Mouse (Mus musculus) liver, embryonic 11.5 days (tissue): ENCODE data around the gene Robo1. TPM values are rescaled to one million over a fixed set of nuclear protein-coding genes. Genes with fewer than 3 reads are reported as not detected.

ENCODE experiments used
- ATAC-seq: fragments of 200-750 bp; cut with Nextera tagmentation; replicated peaks from 2 replicates; pipeline ENCODE4 v1.8.0; 2017; ENCODE audit warnings: moderate number of reproducible peaks, mild to moderate bottlenecking, moderate TSS enrichment, moderate library complexity; ENCODE audit not compliant: low FRiP score
- DNase-seq: peaks from one replicate; pipeline ENCODE4 v3.0.0-alpha.2; 2017; ENCODE audit warnings: low spot score
- H3K27ac ChIP-seq: fragments of 300-500 bp; sonication (generic); 2 replicates; pipeline ENCODE4 v1.5.1; 2014; ENCODE audit warnings: mild to moderate bottlenecking, low read depth, low read length, control low read depth
- H3K27me3 ChIP-seq: fragments of 300-500 bp; sonication (generic); replicated peaks from 2 replicates; pipeline ENCODE4 v1.6.1; 2014; ENCODE audit warnings: low read length, mixed read lengths; ENCODE audit not compliant: control insufficient read depth, insufficient read depth
- H3K36me3 ChIP-seq: fragments of 300-500 bp; sonication (generic); 2 replicates; pipeline ENCODE4 v1.6.1; 2014; ENCODE audit warnings: mild to moderate bottlenecking, low read length, moderate library complexity, mixed read lengths; ENCODE audit not compliant: control insufficient read depth, insufficient read depth
- H3K4me1 ChIP-seq: fragments of 300-500 bp; sonication (generic); replicated peaks from 2 replicates; pipeline ENCODE4 v1.6.1; 2014; ENCODE audit warnings: low read length, mixed read lengths; ENCODE audit not compliant: control insufficient read depth, insufficient read depth
- H3K4me2 ChIP-seq: fragments of 300-500 bp; sonication (generic); 2 replicates; pipeline ENCODE4 v1.6.1; 2014; ENCODE audit warnings: mild to moderate bottlenecking, control low read depth, moderate library complexity
- H3K4me3 ChIP-seq: fragments of 300-500 bp; sonication (generic); 2 replicates; pipeline ENCODE4 v1.5.1; 2014; ENCODE audit warnings: low read depth, low read length, control low read depth
- H3K9ac ChIP-seq: fragments of 300-500 bp; sonication (generic); 2 replicates; pipeline ENCODE4 v1.6.1; 2014; ENCODE audit warnings: low read depth, low read length, control low read depth
- H3K9me3 ChIP-seq: fragments of 300-500 bp; sonication (generic); 2 replicates; pipeline ENCODE4 v1.6.1; 2016; ENCODE audit warnings: low read length, inconsistent platforms, mixed read lengths; ENCODE audit not compliant: control insufficient read depth
- WGBS: fragments of 180-500 bp; shearing (Covaris S2); extraction: QIAGEN DNeasy Blood & Tissue Kit; methylation state at CpG from one replicate; pipeline ENCODE4 v1.1.7; 2014; 5-methylcytosine and 5-hydroxymethylcytosine counted together
- polyA plus RNA-seq: library from polyadenylated mRNA; unstranded; fragments of >200 nt; fragmentation: Nextera tagmentation; extraction: Ambion mirVana; gene quantifications from 2 replicates; pipeline ENCODE4 v1.2.1, GENCODE M21; 2014

Gene Robo1
- polyA plus RNA-seq, 1 experiment from 2014 or later = 25.4 TPM

DNA sequence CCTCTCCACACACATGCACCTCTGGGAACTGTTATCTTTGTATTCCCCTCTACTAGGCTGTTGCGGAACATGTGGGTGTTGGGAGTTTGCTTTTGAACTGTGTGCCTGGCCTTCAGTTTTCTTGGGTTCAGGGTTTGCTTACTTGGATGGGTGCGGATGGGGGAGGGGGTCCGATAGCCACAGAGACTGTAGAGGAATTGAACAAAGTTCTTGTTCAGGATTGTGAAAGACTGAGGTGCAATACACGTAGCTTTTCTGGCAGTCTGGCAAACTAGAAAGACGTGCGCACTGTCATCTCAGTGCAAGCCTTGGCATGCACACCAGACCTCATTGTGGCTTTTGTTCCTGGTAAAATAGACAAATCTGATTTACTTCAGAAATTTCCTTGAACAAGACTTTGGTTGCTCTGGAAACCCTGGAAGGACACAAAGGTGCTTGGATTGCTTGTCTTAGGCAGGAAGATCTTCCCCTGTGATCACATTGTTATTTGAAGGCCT, 380.1 kb downstream of the Robo1 start:
- Histone ChIP-seq H3K27me3 (no peaks in the 10 kb centered on the region), H3K36me3 (no peaks in the 10 kb centered on the region), H3K9me3 (no peaks in the 10 kb centered on the region), H3K4me1 (peaks cover 4% of the 10 kb centered on the region), H3K27ac (peak overlapping the region; percentile 13; the same call in 1 of the 2 replicates), H3K4me2 (no peak overlapping the region), H3K4me3 (no peak overlapping the region), H3K9ac (no peak overlapping the region)
- ATAC-seq = peak; percentile 43; the same call in 1 of the 2 replicates
- DNase-seq = no peak
- WGBS = 74% methylated on average over 6 of the region's 6 CpGs

DNA sequence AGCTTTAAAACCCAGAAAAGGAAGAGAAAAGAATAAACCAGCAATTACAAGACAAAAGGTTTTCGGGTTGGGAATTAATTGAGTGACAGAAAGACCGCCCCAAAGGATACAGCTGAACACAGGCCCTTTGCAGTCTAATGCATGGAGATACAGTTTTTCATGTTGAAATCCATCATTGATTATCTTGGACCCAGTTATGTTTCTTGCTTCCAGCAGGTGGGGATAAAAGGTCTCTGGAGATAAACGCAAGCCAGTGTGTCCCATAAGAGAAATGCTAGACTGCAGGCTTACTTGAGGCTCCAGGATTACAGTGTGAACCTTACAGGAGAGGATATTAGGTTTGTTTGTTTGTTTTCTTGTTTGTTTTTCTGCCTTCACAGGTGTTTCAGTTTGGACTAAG, 383.8 kb downstream of the Robo1 start:
- DNase-seq = no peak
- H3K27ac ChIP-seq = no peak overlapping the region
- WGBS = 60% methylated on average over 3 of the region's 3 CpGs

DNA sequence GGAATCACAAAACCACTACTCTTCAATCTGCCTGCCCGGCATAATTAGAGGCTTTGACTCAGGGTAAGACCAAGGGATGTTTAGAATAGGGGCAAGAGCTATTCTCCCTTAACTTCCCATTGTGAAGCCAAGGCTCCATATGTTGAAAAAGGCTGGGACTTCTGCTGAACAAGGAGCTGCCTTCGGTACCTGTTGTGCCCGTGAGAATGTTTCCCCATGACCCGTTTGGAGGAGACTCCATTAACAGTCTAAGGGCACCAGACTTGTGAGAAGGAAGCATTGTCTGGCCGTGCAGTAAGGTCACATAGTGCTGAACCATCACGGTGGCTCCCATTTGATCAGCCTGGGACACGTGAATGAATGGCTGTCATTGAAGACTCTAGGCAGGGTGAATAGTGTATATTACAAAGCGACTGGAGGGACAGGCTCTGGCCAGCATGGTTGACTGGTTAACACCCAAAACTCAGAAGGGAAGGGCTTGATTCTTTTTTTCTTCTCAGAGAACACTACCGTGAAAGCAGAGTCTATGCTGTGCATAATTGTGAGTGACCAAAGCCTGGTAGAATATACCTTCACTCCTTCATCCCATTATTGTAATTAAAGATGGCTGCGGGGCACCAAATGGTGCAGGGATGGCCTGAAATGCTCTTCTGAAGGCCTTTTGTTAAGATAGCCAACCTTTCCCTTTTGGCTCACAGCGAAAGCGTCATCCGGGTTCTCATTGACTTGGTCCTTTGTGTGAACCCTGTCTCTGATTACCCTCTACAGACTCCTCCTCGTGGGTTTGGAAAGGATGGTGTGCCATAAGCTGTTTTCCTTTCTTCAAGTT, 385.6 kb downstream of the Robo1 start:
- DNase-seq (no peak), ATAC-seq (no peak)
- WGBS = 75% methylated on average over 14 of the region's 14 CpGs

More for the DNA sequence above, 383.8 kb downstream of the Robo1 start:
- no peak for ATAC-seq
- H3K4me3 ChIP-seq = no peak overlapping the region
- H3K4me1 ChIP-seq = peaks cover under 1% of the 10 kb centered on the region; the same call in 1 of the 2 replicates
- no peak overlapping the region for H3K4me2 ChIP-seq
- H3K9me3 ChIP-seq = no peaks in the 10 kb centered on the region
- no peaks in the 10 kb centered on the region for H3K27me3 ChIP-seq
- no peak overlapping the region for H3K9ac ChIP-seq
- H3K36me3 ChIP-seq = no peaks in the 10 kb centered on the region

DNA sequence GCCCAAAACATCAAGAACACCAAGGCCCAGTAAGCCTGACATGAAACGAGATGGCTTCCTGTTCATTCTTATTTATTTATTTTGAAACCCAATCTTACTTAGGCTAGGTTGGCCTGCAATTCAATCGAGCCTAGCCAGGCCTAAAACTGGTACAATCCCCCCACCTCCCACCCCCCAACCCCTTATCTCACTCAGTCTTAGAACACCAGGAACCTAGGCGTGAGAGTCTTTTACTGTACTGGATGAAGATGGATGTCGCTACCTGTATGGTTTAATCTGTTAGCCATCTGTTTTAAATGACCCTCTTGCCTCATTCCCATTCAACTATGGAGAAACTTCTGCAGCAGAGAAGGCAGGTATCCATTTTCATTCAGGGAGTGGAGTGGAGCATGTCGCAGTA, 386.7 kb downstream of the Robo1 start:
- Histone ChIP-seq H3K9me3 (no peaks in the 10 kb centered on the region), H3K27me3 (no peaks in the 10 kb centered on the region), H3K36me3 (no peaks in the 10 kb centered on the region), H3K4me3 (no peak overlapping the region), H3K9ac (no peak overlapping the region), H3K4me2 (no peak overlapping the region), H3K27ac (no peak overlapping the region), H3K4me1 (no peaks in the 10 kb centered on the region; the same call in 1 of the 2 replicates)
- 65% methylated on average over 5 of the region's 5 CpGs for WGBS
- ATAC-seq (no peak), DNase-seq (no peak)

More for the DNA sequence above, 385.6 kb downstream of the Robo1 start:
- Histone ChIP-seq H3K9me3 (no peaks in the 10 kb centered on the region), H3K27ac (no peak overlapping the region), H3K27me3 (no peaks in the 10 kb centered on the region), H3K4me1 (no peaks in the 10 kb centered on the region; the same call in 1 of the 2 replicates), H3K4me3 (no peak overlapping the region), H3K36me3 (no peaks in the 10 kb centered on the region), H3K4me2 (no peak overlapping the region), H3K9ac (no peak overlapping the region)

DNA sequence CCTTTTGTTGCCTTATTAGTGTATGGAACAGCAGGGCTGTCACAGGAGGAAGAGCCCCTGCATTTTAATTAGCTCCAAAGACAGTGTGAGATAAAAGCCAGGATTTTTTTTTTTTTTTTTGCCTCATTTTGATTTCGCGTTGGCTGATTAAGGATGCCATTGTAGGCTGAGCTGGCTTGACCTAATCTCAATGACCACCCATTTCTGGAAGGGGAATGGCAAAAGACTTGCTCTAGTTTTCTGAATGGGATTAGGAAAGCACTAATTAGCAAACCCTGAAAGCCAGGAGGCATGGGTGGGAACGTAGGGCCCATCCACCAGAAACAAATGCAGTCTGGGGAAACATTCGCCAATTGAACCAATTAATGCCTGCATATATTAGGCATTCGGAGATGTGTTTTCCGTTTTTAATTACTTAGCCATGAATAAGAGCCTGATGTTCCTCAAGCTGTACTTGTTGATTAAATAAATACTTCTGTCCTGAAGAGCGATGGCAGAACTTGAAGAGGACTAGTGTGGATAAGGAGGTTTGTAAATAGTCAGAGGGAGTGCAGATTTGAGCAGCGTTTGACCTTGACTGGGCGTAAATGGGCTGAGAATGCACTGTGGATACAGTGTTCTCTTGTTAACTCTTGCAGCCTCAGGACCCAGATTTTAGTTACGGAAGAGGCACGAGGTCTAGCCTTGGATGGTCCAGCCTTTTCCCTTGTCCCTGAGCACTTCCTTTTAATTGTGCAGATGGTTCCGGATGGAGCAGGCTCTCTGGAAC, 391.3 kb downstream of the Robo1 start:
- Histone ChIP-seq H3K9me3 (no peaks in the 10 kb centered on the region), H3K4me2 (no peak overlapping the region), H3K27ac (no peak overlapping the region), H3K27me3 (no peaks in the 10 kb centered on the region), H3K4me3 (no peak overlapping the region), H3K4me1 (no peaks in the 10 kb centered on the region; the same call in none of the 2 replicates), H3K9ac (no peak overlapping the region), H3K36me3 (no peaks in the 10 kb centered on the region)
- WGBS = 47% methylated on average over 12 of the region's 12 CpGs
- ATAC-seq = no peak
- no peak for DNase-seq

DNA sequence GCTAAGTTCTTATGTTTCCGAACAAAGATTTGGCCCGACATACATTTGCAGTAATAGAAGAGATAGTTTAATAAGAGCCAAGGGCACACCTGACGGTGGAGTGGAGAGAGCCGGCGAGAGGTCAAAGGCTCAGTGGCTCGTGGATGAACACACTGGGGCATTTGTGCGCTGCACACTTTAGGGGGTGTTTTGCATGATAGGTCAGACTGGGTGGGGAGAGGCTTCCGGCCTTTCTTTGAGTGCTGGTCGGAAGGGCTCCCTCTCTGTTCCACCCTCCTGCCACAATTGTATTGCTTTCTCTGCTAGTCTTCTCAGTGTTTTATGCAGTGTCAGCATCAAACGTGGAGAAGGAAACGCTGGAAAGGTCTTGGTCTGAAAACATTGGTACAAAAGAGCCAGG, 392.2 kb downstream of the Robo1 start:
- Histone ChIP-seq H3K36me3 (no peaks in the 10 kb centered on the region), H3K4me2 (no peak overlapping the region), H3K4me1 (no peaks in the 10 kb centered on the region; the same call in 1 of the 2 replicates), H3K9me3 (no peaks in the 10 kb centered on the region), H3K4me3 (no peak overlapping the region), H3K27ac (no peak overlapping the region), H3K9ac (no peak overlapping the region), H3K27me3 (no peaks in the 10 kb centered on the region)
- 80% methylated on average over 11 of the region's 11 CpGs for WGBS
- no peak for DNase-seq
- ATAC-seq = no peak

DNA sequence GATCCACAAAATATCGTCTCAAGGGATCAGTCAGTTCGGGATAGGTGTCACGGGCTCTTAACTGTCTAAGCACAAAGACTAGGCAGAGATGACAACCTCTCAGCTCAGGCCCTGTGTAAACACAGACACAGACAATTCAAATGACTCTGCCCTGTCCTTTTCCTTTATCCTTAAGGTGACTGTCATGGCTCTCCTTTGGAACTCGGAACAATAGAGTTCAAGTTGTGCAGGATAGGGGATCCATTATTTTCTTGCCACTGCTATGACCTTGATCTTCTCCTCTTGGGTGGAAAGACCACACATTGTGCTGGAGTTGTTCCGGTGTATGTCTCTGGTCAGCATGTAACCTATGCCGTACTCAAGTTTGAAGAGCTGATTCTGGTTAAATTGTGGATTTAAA, 395.4 kb downstream of the Robo1 start:
- H3K27ac ChIP-seq = no peak overlapping the region
- ATAC-seq (no peak), DNase-seq (no peak)
- H3K4me1 ChIP-seq = no peaks in the 10 kb centered on the region; the same call in 1 of the 2 replicates
- no peak overlapping the region for H3K9ac ChIP-seq
- H3K27me3 ChIP-seq = no peaks in the 10 kb centered on the region
- no peaks in the 10 kb centered on the region for H3K36me3 ChIP-seq
- H3K4me2 ChIP-seq = no peak overlapping the region
- H3K9me3 ChIP-seq = no peaks in the 10 kb centered on the region
- 86% methylated on average over 6 of the region's 6 CpGs for WGBS
- H3K4me3 ChIP-seq = no peak overlapping the region

DNA sequence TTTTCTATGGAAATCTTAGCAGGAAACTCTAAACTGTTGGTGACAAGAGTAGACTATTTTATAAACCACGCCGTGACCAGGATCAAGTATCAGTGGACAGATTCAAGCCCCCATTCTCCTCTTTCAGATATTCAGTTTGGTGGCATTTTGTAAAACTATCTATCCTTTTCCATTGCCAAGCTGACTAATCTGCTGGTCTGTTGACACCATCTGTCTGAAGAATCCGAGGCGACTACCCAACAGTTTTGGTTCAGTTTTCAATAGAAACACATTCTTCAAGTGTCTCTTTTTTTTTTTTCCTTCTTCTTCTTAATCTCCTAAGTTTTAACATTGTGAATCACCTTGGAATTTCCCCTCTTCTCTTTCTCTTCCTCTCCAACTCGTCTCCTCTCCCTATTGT, 397.7 kb downstream of the Robo1 start:
- Histone ChIP-seq H3K27me3 (no peaks in the 10 kb centered on the region), H3K9me3 (no peaks in the 10 kb centered on the region), H3K36me3 (no peaks in the 10 kb centered on the region), H3K4me1 (no peaks in the 10 kb centered on the region; the same call in 1 of the 2 replicates), H3K4me3 (no peak overlapping the region), H3K9ac (no peak overlapping the region), H3K27ac (no peak overlapping the region), H3K4me2 (no peak overlapping the region)
- 78% methylated on average over 5 of the region's 5 CpGs for WGBS
- DNase-seq = no peak
- no peak for ATAC-seq
